8 mouse cellular contexts compared by ENCODE assay signal in genomic region chr6:30026799-30027198, GRCm38 (mm10). TPM values are rescaled to one million over a fixed set of nuclear protein-coding genes. Genes with fewer than 3 reads are reported as not detected.
DNase-seq lines count a peak whose midpoint lies in the region; ATAC-seq and TF ChIP-seq lines count a peak whose summit lies in the region.

No protein-coding gene starts in this region.

- H3K9ac ChIP-seq in lung, embryonic 14.5 days = no peak overlapping the region

- intact Hi-C loops in heart, postnatal 36 days (cut with DNase I) = no loop called here
- intact Hi-C loops in left cerebral cortex, postnatal 25 days (cut with DNase I) = loop anchor here (10.0 kb wide), 1 partner anchor 382 kb away; no protein-coding TSS in a partner anchor

- peak overlapping the region; percentile 24 for H3K4me2 ChIP-seq in lung, embryonic 14.5 days

- no peaks in the 10 kb centered on the region for H3K36me3 ChIP-seq in lung, embryonic 14.5 days (ENCODE audit: insufficient read depth)
- no peaks in the 10 kb centered on the region for H3K36me3 ChIP-seq in thymus, adult 2 months (ENCODE audit: control insufficient read depth, insufficient read depth, low read length)

- TF ChIP-seq POLR2A in thymus, adult 2 months (IDR thresholded peaks at IDR 0.05; ENCODE audit: control insufficient read depth, extremely low read depth, insufficient read depth, low read length, poor library complexity) = no peak

- no peaks in the 10 kb centered on the region for H3K9me3 ChIP-seq in lung, embryonic 14.5 days (ENCODE audit: low read depth, low read length)

- ATAC-seq in lung, embryonic 14.5 days (ENCODE audit: insufficient read depth) = peak; percentile 86

- H3K4me3 ChIP-seq in brown adipose tissue, adult 24 weeks (ENCODE audit: insufficient read depth, low read depth, low read length) = peak overlapping the region; percentile 10
- H3K4me3 ChIP-seq in lung, embryonic 14.5 days (ENCODE audit: low read depth, low read length) = no peak overlapping the region
- no peak overlapping the region for H3K4me3 ChIP-seq in thymus, adult 2 months (ENCODE audit: control insufficient read depth, insufficient read depth, low read length)

- WGBS in lung, embryonic 14.5 days = 24% methylated on average over 10 of the region's 10 CpGs
- WGBS in thymus, adult 2 months = 67% methylated on average over 10 of the region's 10 CpGs

- H3K4me1 ChIP-seq in brown adipose tissue, adult 24 weeks (ENCODE audit: control insufficient read depth, insufficient read depth, insufficient read length, low read length) = 0 out of 2 replicates have a peak, but pooled peaks cover 2% of the 10 kb centered on the region
- H3K4me1 ChIP-seq in lung, embryonic 14.5 days (ENCODE audit: insufficient read depth) = no peaks in the 10 kb centered on the region
- no peaks in the 10 kb centered on the region for H3K4me1 ChIP-seq in thymus, adult 2 months (replicated peaks; ENCODE audit: control insufficient read depth, insufficient read depth, low read length)

- no peak for TF ChIP-seq CTCF in lung, embryonic 14.5 days (IDR thresholded peaks at IDR 0.05; ENCODE audit: low read depth)
- no peak for TF ChIP-seq CTCF in thymus, adult 2 months (IDR thresholded peaks at IDR 0.05; ENCODE audit: borderline replicate concordance, control insufficient read depth, extremely low read depth, insufficient read depth, low read length, poor library complexity)

- DNase-seq in R1 (ENCODE audit: low read depth, low spot score) = peak; percentile 100
- peak; percentile 11 to 17 for DNase-seq in heart, postnatal 36 days
- DNase-seq in lung, embryonic 14.5 days = peak; percentile 79
- DNase-seq in Muller cell, postnatal 12 days (ENCODE audit: inconsistent ontology term) = no peak
- no peak for DNase-seq in left cerebral cortex, postnatal 25 days (ENCODE audit: low spot score in 2 of 2)
- DNase-seq in cerebellum, adult 8-10 months = no peak
- no peak for DNase-seq in thymus, adult 2 months

- H3K27me3 ChIP-seq in lung, embryonic 14.5 days (ENCODE audit: insufficient read depth, low read length) = no peaks in the 10 kb centered on the region
- H3K27me3 ChIP-seq in thymus, adult 2 months (ENCODE audit: control insufficient read depth, insufficient read depth, low read length) = no peaks in the 10 kb centered on the region

- H3K27ac ChIP-seq in brown adipose tissue, adult 24 weeks (replicated peaks; ENCODE audit: low read depth, low read length) = peak overlapping the region; percentile 24
- peak overlapping the region; percentile 61; the same call in 1 of the 2 replicates for H3K27ac ChIP-seq in lung, embryonic 14.5 days (ENCODE audit: low read depth)
- no peak overlapping the region for H3K27ac ChIP-seq in thymus, adult 2 months (ENCODE audit: control insufficient read depth, insufficient read depth, low read length)

RNA-seq across cellular contexts. Expression of gene Nrf1, which starts 21.0 kb away (rescaled TPM):
- 6.6 and 10.6 TPM in 2 replicates for polyA plus RNA-seq in brown adipose tissue, adult 24 weeks (2012; ENCODE audit: insufficient read depth, insufficient read length, missing spikeins)
- total RNA-seq in heart, postnatal 36 days (2021) = 10 to 100 TPM; 11.8 to 13.9 TPM
- polyA plus RNA-seq in lung, embryonic 14.5 days (2014; fragmentation: Nextera tagmentation; extraction: Ambion mirVana) = 68.8 and 78.0 TPM in 2 replicates
- 10 to 100 TPM; 23.6 to 26.8 TPM for total RNA-seq in left cerebral cortex, postnatal 25 days (2021)
- 116 and 127 TPM in 2 replicates for polyA plus RNA-seq in thymus, adult 2 months (2012; rRNA removed)

Comparison
In these comparisons a context has a peak if more than half of its experiments do, and no peak if none do; other contexts are left out.
1. DNase-seq: peak in R1 (single experiment), heart, postnatal 36 days (2 of 2) and lung, embryonic 14.5 days (single experiment); none in Muller cell, postnatal 12 days (single experiment), left cerebral cortex, postnatal 25 days (0 of 2), cerebellum, adult 8-10 months (single experiment) and thymus, adult 2 months (single experiment).